Mouse (Mus musculus) splenic B cell, adult 2 months (primary cell): ENCODE results near the gene Gm16181.
"Not testable (repeated sequence)": the region's sequence is repeated elsewhere in the genome, so short reads cannot be mapped to it uniquely, and the experiment has no call there.

Experiments
- DNase-seq: peaks from one replicate; pipeline ENCODE4 v3.0.0-alpha.2; 2011; ENCODE audit warnings: low read depth, low spot score
- H3K27me3 ChIP-seq: 2 replicates; pipeline ENCODE4 v1.6.1; 2012; ENCODE audit warnings: mild to moderate bottlenecking, low read length, moderate library complexity, mixed read lengths; ENCODE audit not compliant: control insufficient read depth, poor library complexity, insufficient read depth, severe bottlenecking
- H3K36me3 ChIP-seq: 2 replicates; pipeline ENCODE4 v1.6.1; 2012; ENCODE audit warnings: mild to moderate bottlenecking, low read length, moderate library complexity, mixed read lengths; ENCODE audit not compliant: control insufficient read depth, poor library complexity, insufficient read depth, severe bottlenecking

The Gm16181 gene

DNA sequence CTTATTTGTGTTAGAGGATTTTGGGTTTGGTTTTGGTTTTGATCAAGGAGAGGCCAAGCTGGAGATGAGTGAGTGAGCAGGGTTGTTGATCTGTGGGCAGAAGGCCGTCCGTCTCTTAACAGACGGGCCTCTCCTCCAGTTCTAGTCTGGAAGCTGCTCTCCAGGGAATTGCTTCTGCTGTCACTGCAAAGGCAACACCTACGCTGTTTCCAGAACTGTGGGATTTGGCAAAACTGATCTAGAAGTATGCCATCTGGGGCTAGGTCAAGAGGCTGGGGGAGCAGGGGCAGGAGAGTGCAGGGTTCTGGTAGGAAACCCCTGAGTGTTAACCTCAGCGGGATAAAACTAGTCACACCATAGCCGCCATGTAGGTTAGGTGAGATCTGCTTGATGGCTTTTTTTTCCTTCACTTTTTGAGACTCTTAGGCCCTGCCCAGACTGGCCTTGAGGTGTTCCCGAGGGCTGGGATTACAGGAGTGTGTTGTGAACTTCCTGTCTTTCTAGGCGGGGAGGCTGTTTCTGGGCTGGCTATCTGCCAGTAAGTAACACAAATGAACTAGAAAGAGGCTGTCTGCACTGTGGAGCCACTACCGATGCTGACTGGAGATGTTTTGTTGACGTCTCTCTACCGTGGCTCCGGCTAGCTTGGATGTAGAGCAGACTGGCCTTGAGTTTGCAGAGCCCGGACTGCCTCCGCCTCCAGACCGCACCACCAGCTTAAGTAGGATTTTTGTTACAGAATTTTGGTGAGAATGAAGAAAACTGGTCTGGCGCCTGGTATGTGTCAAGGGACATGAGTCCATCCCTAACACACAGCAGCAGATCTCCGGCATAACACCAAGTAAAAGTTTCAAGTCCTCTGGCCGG, 12.7 kb downstream of the Gm16181 start, which contains the start of gene Atp6v1g2:
Gene Atp6v1g2, plus strand, starts transcription at position 547 of the 867 bp plus-strand sequence.
- peaks cover 8% of the 10 kb centered on the region for H3K36me3 ChIP-seq
- DNase-seq = no peak
- H3K27me3 ChIP-seq = no peaks in the 10 kb centered on the region

DNA sequence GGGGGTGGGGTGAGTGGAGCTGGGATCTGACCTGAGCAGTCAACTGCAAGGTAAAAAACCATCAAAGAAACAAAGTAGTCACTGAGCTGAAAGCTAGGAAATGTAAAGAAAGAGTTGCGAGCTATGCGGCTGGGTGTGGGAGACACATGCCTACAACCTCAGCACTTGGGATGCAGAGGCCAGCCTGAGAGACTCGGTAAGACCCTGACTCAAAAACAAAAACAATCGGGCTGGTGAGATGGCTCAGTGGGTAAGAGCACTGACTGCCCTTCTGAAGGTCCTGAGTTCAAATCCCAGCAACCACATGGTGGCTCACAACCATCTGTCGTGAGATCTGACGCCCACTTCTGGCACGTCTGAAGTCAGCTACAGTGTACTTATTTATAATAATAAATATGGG, 13.5 kb downstream of the Gm16181 start:
- not testable (repeated sequence) for DNase-seq, H3K36me3 ChIP-seq, H3K27me3 ChIP-seq

GRCm38 (mm10) chr17:35234903-35235302, 14.3 kb downstream of the Gm16181 start:
- no peak for DNase-seq
- Histone ChIP-seq H3K27me3 (no peaks in the 10 kb centered on the region), H3K36me3 (peaks cover 3% of the 10 kb centered on the region)

- peak; percentile 95 for DNase-seq
- no peaks in the 10 kb centered on the region for H3K27me3 ChIP-seq
- peaks cover 2% of the 10 kb centered on the region for H3K36me3 ChIP-seq
Observed at GRCm38 (mm10) chr17:35235614-35236389, 15.2 kb downstream of the Gm16181 start, which contains the start of gene Nfkbil1. Gene Nfkbil1, minus strand, starts transcription at chr17:35235792.

GRCm38 (mm10) chr17:35236390-35236746, 15.7 kb downstream of the Gm16181 start:
- peak; percentile 96 for DNase-seq
- Histone ChIP-seq H3K27me3 (no peaks in the 10 kb centered on the region), H3K36me3 (no peaks in the 10 kb centered on the region; the same call in 1 of the 2 replicates)

DNA sequence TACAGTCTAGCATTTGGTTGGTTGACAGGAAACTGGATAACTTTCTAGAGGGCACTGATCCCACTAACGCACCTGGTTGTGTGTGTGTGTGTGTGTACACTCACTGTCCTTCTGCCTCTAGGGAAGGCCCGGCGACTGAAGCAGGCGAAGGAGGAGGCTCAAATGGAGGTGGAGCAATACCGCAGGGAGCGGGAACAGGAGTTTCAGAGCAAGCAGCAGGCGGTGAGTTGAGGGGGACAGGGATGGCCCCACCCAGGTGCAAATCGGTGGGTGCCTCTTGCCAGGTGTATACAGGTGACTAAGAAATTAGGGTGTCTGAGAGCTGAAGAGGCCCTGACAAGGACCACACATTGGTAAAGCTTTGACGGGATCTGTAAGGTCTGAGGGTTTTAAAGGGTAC, 16.4 kb downstream of the Gm16181 start:
- H3K36me3 ChIP-seq = no peaks in the 10 kb centered on the region
- H3K27me3 ChIP-seq = no peaks in the 10 kb centered on the region
- DNase-seq = no peak

- Histone ChIP-seq H3K27me3 (no peaks in the 10 kb centered on the region), H3K36me3 (no peaks in the 10 kb centered on the region)
- DNase-seq = no peak
Observed at GRCm38 (mm10) chr17:35237504-35237903, 16.9 kb downstream of the Gm16181 start.

DNA sequence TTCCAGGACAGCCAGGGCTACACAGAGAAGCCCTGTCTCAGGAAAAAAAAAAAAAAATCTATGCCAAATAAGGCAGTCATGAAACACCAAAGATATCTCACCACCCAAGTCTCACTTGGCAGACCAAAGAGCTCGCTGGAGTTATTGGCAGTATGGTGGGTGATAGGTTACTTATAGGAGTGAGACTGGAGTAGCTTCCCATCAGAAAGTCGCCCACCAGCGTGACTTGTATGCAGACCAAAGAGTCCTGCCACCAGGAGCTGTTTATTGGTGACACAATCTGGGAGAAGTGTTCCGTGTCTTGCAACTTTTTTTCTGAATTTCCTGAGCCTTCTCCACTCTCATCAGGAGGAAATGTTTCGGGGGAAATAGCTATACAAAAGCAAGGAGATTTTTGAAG, 19.1 kb downstream of the Gm16181 start:
- DNase-seq = no peak
- no peaks in the 10 kb centered on the region for H3K27me3 ChIP-seq
- peaks cover 7% of the 10 kb centered on the region for H3K36me3 ChIP-seq

GRCm38 (mm10) chr17:35240384-35241304, 20.0 kb downstream of the Gm16181 start:
- peak; percentile 39 for DNase-seq
- peaks cover 13% of the 10 kb centered on the region for H3K36me3 ChIP-seq
- H3K27me3 ChIP-seq = no peaks in the 10 kb centered on the region

DNA sequence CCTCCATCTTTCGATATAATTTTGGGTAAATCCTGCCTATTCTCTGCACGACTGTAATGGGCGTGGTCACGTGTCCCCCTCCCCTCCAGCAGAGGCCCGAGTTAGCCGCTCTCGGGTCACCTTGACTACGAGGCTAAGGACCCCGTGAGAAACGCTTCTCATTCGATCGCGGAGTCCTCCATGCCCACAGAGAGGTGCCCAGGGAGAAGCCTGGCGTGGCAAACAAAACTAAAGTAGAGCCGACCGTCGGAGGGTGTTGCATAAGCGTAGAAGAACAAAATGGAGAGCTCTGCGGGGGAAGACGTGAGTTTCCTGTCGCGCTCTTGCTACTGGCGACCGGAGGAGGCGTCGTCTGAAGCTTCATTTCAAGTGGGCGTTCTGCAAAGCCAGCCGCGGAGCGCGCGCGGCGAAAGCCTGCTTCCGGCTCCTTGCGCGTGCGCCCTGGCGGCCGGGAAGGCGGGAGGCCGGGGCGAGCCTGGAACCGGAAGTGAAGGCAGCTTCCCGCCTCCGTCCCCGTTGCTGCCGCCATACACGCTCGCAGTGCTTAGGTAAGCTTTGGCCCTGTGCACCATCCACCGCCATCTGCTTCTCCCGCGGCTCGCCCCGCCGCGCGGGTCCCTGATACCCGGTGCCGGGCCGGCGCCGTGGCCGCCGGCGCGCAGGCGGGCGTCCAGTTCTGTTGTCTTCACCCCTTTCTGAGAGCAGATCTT, 20.8 kb downstream of the Gm16181 start, which contains the start of gene Ddx39b:
Gene Ddx39b, plus strand, starts transcription at position 442 of the 710 bp plus-strand sequence.
- peak; percentile 97 for DNase-seq
- H3K36me3 ChIP-seq = peaks cover 15% of the 10 kb centered on the region

GRCm38 (mm10) chr17:35242015-35242941, 21.6 kb downstream of the Gm16181 start:
- peak; percentile 81 for DNase-seq

More for the DNA sequence above, 20.8 kb downstream of the Gm16181 start, which contains the start of gene Ddx39b:
- H3K27me3 ChIP-seq = no peaks in the 10 kb centered on the region

GRCm38 (mm10) chr17:35243086-35243485, 22.5 kb downstream of the Gm16181 start:
- no peaks in the 10 kb centered on the region for H3K27me3 ChIP-seq
- DNase-seq = peak; percentile 40
- H3K36me3 ChIP-seq = peaks cover 21% of the 10 kb centered on the region

More at GRCm38 (mm10) chr17:35242015-35242941, 21.6 kb downstream of the Gm16181 start:
- Histone ChIP-seq H3K36me3 (peaks cover 15% of the 10 kb centered on the region), H3K27me3 (no peaks in the 10 kb centered on the region)

DNA sequence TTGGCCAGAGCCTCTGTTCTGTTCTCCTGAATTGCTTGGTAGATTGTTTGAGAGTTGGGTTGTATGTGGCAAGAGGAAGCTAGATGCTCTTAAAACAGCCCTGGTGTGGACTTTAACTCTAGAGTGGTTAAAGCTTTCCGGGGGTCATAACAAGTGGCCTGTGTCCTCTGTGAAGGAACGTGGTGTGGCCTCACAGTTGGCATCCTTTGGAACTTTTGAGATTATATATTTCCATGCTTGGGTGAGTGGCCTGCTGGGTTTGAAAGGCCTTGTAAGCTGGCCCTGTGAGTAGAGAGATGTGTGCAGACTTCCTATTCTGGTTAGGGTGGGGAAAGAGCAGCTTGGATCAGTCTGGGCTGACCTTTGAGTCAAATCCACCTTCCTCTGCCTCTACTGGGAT, 24.4 kb downstream of the Gm16181 start:
- H3K27me3 ChIP-seq = no peaks in the 10 kb centered on the region
- DNase-seq = no peak
- peaks cover 33% of the 10 kb centered on the region for H3K36me3 ChIP-seq
